Mouse (Mus musculus): ENCODE results near the gene Mrnip.

Mrnip gene

DNA sequence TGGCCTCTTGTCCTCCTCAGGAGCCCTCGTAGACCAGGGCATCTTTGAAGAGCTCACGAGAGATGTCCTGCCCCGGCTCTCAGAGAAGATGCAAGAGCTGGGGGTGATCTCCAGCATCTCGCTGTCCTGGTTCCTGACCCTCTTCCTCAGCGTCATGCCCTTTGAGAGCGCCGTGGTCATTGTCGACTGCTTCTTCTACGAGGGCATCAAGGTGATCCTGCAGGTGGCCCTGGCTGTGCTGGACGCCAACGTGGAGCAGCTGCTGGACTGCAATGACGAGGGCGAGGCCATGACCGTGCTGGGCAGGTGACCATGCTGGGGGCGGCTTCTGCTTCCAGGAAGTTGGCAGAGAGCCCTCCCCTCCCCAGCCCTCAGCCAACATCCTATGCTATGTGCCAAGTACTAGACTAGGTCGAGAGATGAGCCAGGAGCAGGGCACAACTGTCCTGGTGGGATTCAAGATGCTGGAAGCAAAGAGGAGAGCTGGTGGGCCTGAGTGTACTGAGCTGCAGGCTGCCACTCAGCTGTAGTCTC is 17.5 kb upstream of the Mrnip start:
- intact Hi-C loops (cut with DNase I): no loop called here

DNA sequence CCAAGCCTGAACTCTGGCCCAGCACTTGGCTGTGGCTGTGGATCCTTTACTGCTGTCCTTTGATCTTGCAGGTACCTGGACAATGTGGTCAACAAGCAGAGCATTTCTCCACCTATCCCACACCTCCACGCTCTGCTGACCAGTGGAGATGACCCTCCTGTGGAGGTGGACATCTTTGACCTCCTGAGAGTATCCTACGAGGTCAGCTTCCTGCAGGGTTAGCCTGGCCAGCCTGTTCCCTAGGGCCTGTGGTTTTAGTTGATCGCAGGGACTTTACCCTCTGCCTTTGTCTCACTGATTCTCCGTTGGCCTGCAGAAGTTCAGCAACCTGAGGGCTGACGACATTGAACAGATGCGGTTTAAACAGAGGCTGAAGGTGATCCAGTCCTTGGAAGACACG is 15.9 kb upstream of the Mrnip start:
- intact Hi-C loops (cut with DNase I): no loop called here

DNA sequence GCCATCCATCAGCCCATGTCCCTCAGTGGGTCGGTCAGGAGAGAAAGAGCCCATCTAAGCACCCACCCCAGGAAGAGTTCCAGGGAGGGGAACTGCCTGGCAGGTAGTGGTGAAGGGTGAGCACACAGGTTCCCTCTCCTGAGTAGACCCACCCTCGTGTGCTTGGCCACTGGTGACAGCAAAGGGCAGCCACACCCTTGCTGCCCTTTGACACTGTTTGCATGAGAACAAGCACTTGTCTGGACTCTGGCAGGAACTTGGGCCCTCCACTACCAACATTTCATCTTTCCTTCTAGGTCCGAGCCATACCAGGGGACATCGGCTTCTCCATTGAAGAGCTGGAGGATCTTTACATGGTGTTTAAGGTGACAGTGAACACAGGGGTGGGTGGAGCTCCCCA is 14.9 kb upstream of the Mrnip start:
- intact Hi-C loops (cut with DNase I): no loop called here

DNA sequence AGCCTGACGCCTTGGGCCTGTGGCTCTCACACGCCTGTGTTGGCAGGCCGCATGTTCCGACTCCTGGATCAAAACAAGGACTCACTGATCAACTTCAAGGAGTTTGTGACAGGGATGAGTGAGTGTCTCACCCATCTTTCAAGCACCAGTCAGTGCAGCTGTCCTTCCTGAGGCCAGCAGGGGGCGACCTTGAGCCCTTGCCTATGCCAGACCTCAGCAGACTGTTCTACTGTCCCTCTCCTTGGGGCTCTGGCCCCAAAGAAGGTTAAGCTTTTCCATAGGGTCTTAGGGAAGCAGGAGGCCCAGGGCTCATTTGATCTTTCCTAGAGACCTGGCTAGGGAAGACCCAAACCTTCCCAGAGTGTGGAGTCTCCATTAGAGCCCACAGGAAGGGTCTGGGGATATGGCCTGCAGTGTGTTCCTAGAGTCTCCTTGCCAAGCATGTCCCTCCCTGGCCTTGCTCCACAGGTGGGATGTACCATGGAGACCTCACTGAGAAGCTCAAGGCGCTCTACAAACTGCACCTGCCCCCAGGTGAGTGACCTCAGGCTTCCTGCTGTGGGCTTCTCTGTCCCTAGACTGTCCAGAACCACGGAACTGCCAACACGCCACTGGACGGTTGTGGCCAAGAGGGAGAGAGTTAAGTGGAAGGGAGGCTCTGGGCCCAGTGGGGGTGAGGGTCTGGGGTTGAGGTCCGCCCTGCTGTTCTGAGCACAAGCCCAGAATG is 12.5 kb upstream of the Mrnip start:
- intact Hi-C loops (cut with DNase I): no loop called here

DNA sequence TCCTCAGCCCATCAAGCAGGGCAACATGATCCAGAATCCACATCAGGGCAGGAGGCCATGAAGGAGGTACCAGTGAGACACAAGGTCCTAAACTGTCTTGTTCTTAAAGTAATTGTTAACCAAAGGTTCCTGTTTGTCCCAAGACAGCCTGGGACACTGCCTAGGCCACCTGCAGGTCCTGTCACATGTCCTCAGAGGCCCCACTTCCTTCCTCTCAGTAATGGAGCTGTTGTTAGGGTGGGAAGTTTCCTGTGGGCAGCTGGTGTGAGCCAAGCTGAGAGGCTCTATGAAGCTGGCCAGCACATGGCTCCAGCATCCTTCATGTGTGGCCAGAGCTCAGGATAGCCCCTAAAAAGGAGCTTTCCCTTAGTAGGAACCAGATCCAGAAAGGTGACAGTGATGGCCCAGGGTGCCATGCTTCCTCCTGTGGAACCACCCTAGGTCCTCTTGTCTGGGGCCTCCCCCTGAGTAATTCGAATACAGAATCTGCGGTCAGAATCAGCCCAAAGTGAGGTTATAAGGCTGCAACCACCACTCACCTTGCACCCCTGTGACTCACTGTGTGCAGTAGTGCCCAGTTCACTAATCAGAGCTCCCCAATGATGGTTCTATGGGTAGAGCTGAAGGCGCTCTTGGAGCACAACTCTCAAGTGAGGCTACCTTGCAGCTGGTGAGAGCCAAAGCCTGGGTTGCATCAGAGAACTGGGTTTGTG is 11.8 kb upstream of the Mrnip start:
- intact Hi-C loops (cut with DNase I): no loop called here

DNA sequence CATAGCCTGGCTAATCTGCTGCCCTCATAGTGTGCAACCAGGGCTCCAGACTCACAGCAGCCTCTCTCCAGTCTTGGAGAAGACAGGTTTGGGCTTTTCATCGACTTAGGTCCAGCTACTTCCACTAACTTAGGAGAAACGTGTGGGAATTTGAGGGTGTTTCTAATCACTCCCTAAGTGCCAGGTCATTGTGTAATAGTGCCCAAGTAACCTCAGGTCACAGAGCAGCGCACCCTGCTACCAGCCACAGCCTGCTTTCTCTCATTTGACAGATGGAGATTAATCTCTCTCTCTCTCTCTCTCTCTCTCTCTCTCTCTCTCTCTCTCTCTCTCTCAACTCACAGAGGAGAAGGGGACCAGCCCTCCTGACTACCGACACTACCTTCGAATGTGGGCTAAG is 5.9 kb upstream of the Mrnip start:
- intact Hi-C loops (cut with DNase I): no loop called here

DNA sequence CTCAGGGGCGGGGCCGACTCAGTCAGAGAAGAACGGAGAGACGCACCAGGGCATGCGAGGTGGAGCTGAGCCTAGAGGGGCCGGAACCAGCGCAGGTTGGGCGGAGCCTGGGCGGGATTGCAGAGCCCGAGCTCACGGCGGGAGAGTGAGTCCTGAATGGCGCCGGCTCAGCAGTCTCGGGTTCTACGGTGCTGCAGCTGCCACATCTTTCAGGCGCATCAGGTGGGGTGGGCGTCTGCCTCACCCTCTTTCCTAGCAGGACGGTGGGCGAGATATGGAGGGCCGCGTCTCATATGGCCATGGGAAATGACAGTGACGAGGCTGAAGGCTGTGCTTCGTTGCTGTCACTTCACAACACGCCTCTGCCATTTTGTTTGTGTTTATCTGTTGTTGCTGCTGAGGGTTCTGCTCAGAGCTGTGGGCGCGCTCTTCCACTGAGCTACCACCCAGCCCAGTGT is 515 bp downstream of the Mrnip start:
- intact Hi-C loops (cut with DNase I): loop anchor here (5.0 kb wide), 2 partner anchors 33 to 58 kb away; no protein-coding TSS in a partner anchor

DNA sequence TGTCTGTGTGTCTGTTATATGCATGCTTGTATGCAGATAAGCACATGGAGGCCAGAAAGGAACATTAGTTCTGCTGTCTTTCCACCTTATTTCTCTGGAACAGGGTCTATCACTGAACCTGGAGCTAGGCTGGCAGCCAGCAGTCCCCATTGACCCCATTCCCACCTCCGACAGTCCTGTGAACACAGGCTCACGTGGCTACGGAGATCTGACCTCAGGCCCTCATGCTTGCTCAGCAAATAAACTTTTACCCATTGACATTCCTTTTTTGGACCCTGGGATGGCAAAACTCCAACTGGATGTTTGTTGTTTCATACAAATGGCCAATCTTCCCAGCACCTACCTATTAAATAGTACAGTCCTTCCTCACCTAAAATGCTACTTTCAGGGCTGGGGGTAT is 2.1 kb downstream of the Mrnip start:
- intact Hi-C loops (cut with DNase I): no loop called here

DNA sequence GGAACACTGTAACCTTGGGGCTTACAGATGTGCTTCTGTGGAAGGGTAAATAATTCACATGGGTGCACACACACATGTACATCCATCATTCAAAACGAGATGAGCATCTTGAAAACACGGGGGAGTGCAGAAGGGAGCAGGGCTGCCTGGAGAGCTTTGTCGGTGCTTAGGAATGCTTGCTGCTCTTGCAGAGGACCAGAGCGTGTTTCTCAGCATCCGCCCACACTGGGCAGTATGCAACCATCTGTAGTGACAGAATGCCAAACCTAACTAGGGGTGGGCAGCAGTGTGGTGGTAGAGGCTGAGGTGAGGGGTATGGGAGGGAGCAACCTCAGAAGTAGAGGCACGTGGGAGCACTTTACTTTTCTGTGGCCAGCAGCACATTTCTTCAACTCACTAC is 2.9 kb downstream of the Mrnip start:
- intact Hi-C loops (cut with DNase I): no loop called here

DNA sequence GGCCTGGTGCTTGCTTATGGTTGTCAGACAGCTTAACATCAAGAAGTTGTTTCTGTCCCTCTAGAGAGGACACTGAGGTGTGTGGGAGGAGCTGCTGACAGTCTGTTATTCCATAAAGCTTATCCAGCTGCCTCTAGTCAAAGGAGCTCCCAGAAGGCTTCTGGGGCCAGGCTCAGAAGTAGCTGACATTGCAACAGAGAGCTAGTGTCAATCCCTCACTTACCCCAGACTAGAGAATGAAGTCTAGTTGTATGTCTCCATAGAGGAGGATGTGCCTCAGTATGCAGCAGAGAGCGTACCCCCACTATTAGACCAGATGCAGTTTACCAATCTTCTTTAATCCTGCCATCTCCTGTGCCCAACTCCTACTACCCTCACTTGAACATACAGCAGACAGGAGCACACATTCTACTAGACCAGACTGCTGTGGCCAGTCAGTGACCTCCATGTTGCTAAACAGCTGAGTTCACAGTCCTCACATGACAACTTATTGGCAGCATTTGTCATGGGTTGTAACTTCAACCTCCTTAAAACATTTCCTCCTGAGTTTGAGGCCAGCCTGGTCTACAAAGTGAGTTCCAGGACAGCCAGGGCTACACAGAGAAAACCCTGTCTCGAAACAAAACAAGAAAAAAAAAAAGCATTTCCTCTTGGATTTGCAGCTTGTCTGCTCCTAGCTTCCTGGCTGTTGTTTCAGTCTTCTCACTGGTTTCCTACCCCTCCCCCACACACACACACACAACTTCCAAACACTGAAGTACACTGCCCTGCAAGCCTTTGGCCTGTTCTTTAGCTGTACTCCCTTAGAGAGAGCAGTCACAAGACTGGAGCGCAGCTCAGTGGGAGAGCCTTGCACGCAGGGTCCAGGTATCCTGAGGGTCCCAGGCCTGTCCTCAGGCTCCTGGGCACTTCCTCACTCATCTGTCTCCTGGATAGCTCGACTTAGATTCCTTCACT is 4.6 kb downstream of the Mrnip start:
- intact Hi-C loops (cut with DNase I): no loop called here

DNA sequence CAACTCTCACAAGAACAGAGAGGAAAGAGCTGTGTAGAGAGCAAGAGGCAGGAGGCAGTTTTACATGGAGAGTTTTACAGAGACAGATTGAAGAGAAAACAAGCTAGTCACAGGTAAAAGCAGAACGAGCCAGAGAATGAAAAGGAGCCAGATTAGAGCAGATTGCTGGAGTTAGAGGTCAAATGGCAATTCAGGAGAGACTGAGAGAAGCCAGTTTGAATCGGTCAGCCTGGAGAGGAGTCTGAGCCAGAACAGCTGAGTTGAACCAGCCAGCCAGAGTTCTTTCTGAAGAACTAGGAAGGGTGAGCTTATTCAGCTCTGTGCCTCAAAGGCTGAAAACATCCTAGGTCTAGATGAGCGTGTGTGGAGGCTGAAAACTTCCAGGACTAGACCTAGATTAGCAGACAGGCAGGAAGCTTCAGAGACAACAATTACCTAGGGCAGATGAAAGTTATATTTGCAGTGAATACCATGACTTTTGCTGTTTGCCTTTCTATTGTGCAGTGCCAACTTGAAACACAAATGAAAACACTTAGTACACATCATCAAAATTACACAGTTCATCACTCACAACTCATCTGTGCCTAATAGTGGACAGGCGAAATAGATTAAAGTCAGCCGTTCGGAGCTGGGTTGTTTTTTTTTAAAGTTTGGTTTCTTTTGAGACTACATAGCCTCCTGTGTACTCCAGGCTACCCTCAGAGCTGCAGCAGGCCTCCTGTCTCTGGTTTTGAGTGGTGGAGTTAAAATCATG is 6.4 kb downstream of the Mrnip start:
- intact Hi-C loops (cut with DNase I): no loop called here

DNA sequence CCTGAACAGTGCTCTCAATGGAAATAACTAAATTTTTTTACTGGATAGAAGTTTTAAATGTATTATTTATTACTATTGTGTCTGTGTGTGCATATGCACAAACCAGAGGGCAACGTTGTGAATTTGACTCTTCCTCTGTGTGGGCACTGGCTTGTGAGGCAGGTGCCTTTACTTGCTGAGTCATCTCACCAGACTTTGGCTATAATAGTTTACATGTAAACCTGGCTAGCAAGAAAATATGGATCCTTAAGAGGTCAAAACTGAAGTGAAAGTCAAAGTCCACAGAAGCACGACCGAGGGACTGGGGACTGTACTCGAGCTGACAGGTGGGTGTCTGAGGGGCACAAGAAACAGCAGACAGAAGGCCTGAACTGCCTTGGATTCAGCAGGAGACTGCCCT is 8.5 kb downstream of the Mrnip start:
- intact Hi-C loops (cut with DNase I): no loop called here

DNA sequence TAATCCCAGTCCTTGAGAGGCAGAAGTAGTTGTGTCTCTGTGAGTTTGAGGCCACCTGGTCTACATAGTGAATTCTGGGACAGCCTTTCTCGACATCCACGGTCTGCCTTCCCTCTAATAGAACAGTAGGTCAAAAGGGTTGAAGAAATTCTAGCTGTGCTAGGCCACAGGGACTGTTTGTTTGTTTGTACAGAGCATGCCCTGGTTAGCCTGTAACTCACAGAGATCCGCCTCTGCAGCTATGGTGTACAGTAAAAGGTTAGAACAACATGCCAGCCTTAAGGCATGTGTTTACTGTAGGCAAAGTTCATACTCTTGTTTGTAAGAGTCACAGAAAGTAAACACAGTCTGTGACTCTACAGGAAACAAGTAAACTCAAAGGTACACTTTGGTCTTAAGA is 10.5 kb downstream of the Mrnip start:
- intact Hi-C loops (cut with DNase I): no loop called here

DNA sequence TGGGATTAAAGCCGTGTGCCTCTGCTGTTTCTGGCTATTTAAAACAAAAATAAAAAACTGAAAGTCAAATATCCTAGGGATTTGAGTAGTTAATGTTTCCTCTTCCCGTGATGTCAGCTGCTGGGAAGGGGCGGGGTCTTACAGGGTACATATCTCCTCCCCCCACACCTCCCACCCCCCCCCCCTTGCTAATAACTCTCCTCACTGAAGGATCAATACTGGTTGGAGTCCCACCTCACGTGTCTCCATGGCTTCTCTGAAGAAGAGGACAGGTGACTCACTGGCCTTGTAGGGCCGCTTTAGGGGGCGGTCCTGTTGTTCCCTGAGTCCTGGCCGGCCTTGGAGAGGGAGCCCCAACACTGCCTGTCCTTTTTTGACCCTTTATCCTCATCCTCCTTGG is 14.4 kb downstream of the Mrnip start:
- intact Hi-C loops (cut with DNase I): no loop called here

DNA sequence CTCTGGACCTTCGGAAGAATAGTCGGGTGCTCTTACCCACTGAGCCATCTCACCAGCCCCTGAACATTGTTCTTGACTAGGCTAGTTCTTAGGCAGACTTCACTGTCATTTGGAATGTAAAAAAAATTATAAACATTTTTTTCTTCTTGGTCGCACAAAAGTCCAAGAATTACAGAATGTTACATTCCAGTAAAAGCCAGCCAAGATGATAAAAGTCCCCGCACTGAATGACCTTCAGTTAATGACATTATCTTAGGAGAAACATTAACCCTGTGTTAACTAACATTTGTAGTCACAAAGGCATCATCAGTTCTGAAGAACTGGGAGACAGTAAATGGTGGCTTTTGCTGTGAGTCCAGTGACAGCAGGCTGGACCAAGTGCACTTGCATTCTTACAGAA is 16.1 kb downstream of the Mrnip start:
- intact Hi-C loops (cut with DNase I): no loop called here

DNA sequence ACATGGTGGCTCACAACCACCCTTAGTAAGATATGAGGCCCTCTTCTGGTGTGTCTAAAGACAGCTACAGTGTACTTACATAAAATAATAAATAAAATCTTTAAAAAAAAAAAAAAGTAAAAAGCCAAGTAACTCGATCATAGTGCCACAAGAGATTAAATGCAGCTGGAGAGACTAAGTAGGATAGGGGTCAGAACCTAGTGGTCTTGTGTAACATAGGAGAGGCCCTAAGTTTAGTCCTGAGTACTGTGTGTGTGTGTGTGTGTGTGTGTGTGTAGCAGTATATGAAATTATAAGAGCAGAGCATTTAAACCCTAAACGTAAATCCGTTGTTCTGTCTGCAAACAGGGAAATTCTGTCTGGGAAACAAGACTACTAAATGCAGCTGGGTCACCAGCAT is 18.0 kb downstream of the Mrnip start:
- intact Hi-C loops (cut with DNase I): no loop called here

DNA sequence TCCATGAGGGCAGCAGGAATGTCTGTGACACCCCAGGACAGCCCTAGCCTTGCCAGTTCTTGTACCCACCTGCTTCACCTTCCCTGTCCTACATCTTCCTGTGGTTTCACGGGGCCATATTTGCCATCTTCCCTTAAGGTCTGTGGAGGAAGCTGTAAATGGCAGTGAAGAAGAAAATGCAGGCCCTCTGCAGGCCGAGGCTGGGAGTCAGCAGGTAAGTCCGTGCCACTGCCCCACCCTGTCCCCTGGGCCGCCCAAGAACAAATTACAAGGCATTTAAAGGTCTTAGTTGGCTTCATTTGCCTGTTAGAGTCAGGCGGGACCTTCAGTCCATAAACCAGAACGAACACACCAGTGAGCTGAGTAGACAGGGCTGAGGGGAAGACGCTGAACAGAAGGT is 19.8 kb downstream of the Mrnip start:
- intact Hi-C loops (cut with DNase I): no loop called here

DNA sequence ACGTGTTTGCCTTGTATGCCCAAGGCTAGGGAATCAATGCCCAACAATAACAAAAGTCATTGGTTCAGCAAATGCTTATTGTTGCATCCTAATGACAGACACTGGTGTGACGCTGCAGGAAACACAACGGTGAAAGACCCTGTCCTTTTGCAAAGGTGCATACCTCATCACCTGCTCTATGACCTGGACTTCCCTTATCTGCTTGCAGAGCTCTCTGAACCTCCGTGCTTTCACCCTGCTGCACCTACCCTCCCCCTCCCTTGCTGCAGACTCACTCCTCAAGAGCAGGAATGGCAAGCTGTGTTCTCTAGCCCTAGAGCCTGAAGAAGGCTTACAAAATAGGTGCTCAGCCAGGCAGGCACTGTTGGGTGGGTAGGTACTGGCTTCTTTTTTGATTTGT is 20.5 kb downstream of the Mrnip start:
- intact Hi-C loops (cut with DNase I): no loop called here

DNA sequence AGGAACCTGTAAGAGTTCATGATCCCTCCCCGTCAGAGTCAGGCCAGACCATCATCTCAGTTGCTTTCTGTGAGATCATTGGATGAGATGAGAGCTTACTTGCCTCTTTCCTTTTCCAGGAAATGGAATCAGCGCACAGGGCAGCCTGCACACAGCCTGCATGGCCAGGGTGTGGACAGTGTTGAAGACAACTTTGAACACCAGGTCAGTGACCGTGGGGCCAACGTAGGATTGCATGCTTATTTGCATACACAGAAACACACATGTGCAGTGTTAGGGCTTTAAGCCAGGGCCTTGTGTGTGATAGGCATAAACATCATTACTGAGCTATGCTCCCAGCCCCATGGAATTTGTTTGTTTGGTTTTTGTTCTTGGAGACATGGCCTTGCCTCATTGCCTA is 23.3 kb downstream of the Mrnip start:
- intact Hi-C loops (cut with DNase I): no loop called here

DNA sequence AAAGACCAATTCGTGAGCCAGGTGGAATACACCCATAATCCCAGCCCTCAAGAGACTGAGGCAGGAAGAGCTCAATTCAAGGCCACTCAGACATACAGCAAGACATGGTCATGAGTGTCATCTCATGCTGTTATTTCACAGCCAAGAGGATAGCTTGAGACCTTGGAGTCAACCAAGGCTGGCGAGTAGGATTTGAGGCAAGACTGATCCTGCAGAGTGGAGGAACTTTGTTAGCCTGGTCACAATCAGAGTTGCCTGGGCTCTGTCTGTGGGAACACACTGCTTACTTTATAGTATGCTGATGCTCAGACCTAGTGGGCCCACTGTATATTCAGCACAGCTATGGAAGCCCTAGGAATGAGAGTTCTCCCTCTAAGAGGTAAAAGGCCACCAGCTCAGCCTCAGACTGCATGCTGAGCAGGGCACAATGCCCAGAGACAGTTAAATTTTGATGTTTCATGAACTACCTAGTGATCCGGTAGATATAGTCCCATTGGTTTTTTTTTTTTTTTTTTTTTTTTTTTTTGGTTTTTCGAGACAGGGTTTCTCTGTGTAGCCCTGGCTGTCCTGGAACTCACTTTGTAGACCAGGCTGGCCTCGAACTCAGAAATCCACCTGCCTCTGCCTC is 24.1 kb downstream of the Mrnip start:
- intact Hi-C loops (cut with DNase I): no loop called here
